Mouse (Mus musculus) liver, adult 2 months (tissue): ENCODE data around the gene Snx22.

ENCODE experiments used
- CTCF ChIP-seq: fragments of 200-500 bp; IDR thresholded peaks from 2 replicates; pipeline ENCODE4 v1.5.1; 2011; ENCODE audit warnings: low read depth, low read length, control low read depth
- POLR2A ChIP-seq: fragments of 200-500 bp; IDR thresholded peaks from 2 replicates; pipeline ENCODE4 v1.6.1; 2011; ENCODE audit warnings: low read length, control low read depth; ENCODE audit not compliant: insufficient read depth; ENCODE audit errors: extremely low read depth

DNA sequence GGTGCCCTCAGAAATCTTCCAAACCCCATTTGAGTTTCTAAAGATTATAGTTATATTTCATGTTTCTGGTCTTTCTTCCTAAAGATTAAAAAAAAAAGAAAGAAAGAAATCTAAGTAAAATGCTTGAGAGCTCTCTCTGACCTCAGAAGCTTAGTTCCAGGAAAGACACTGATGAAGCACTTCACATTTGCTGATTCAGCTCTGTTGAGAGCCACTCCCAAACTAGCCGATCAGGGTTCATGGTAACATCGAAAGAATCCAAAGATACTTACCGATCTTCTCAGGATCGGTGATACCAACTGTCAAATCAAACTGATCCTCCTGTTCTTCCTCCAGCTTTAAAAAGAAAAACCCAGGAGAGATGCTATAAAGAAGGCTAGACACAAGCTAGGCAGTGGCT is 35.1 kb upstream of the Snx22 start:
- TF ChIP-seq POLR2A (no peak), CTCF (no peak)
